Mouse (Mus musculus): ENCODE data around the gene Cass4. TPM values are rescaled to one million over a fixed set of nuclear protein-coding genes. Genes with fewer than 3 reads are reported as not detected.

Gene Cass4
- polyA plus RNA-seq, 1 experiment from 2014 or later: 0.27 TPM

- H3K9me3 ChIP-seq (ENCODE audit: control insufficient read depth, low read length): no peaks in the 10 kb centered on the region
- H3K4me2 ChIP-seq (replicated peaks): no peak overlapping the region
- no peaks in the 10 kb centered on the region for H3K36me3 ChIP-seq (replicated peaks; ENCODE audit: control insufficient read depth, insufficient read depth)
- ATAC-seq (ENCODE audit: low FRiP score) (no peak), DNase-seq (ENCODE audit: low spot score) (no peak)
- H3K27ac ChIP-seq: no peak overlapping the region
- H3K4me3 ChIP-seq (replicated peaks; ENCODE audit: low read length): no peak overlapping the region
- 0 out of 2 replicates have a peak, but pooled peaks cover 2% of the 10 kb centered on the region for H3K4me1 ChIP-seq (replicated peaks; ENCODE audit: control insufficient read depth, insufficient read depth, low read length)
- H3K27me3 ChIP-seq (ENCODE audit: control insufficient read depth, insufficient read depth, low read length): no peaks in the 10 kb centered on the region
- H3K9ac ChIP-seq: no peak overlapping the region
- WGBS: 41% methylated on average over 5 of the region's 5 CpGs
These were observed 20.3 kb downstream of the Cass4 start for GRCm38 (mm10) chr2:172413894-172414293.

- DNase-seq (ENCODE audit: low spot score): no peak
- no peak for ATAC-seq (ENCODE audit: low FRiP score)
- 63% methylated on average over 12 of the region's 12 CpGs for WGBS
These were observed 22.6 kb downstream of the Cass4 start for GRCm38 (mm10) chr2:172416218-172416617.

GRCm38 (mm10) chr2:172416876-172417275 is 23.3 kb downstream of the Cass4 start:
- 92% methylated on average over 5 of the region's 5 CpGs for WGBS
- no peaks in the 10 kb centered on the region for H3K27me3 ChIP-seq (ENCODE audit: control insufficient read depth, insufficient read depth, low read length)
- ATAC-seq (ENCODE audit: low FRiP score): no peak

More at GRCm38 (mm10) chr2:172416218-172416617, 22.6 kb downstream of the Cass4 start:
- Histone ChIP-seq H3K9ac (no peak overlapping the region), H3K4me2 (replicated peaks) (no peak overlapping the region), H3K4me1 (replicated peaks; ENCODE audit: control insufficient read depth, insufficient read depth, low read length) (0 out of 2 replicates have a peak, but pooled peaks cover 2% of the 10 kb centered on the region), H3K27ac (no peak overlapping the region), H3K27me3 (ENCODE audit: control insufficient read depth, insufficient read depth, low read length) (no peaks in the 10 kb centered on the region), H3K4me3 (replicated peaks; ENCODE audit: low read length) (no peak overlapping the region), H3K36me3 (replicated peaks; ENCODE audit: control insufficient read depth, insufficient read depth) (no peaks in the 10 kb centered on the region), H3K9me3 (ENCODE audit: control insufficient read depth, low read length) (no peaks in the 10 kb centered on the region)

GRCm38 (mm10) chr2:172418208-172418607 is 24.6 kb downstream of the Cass4 start:
- Histone ChIP-seq H3K4me1 (replicated peaks; ENCODE audit: control insufficient read depth, insufficient read depth, low read length) (no peaks in the 10 kb centered on the region), H3K4me2 (replicated peaks) (no peak overlapping the region), H3K4me3 (replicated peaks; ENCODE audit: low read length) (no peak overlapping the region), H3K36me3 (replicated peaks; ENCODE audit: control insufficient read depth, insufficient read depth) (no peaks in the 10 kb centered on the region), H3K9me3 (ENCODE audit: control insufficient read depth, low read length) (no peaks in the 10 kb centered on the region), H3K9ac (no peak overlapping the region), H3K27me3 (ENCODE audit: control insufficient read depth, insufficient read depth, low read length) (no peaks in the 10 kb centered on the region), H3K27ac (no peak overlapping the region)
- DNase-seq (ENCODE audit: low spot score) (no peak), ATAC-seq (ENCODE audit: low FRiP score) (no peak)
- 88% methylated on average over 5 of the region's 5 CpGs for WGBS

More at GRCm38 (mm10) chr2:172416876-172417275, 23.3 kb downstream of the Cass4 start:
- Histone ChIP-seq H3K9ac (no peak overlapping the region), H3K36me3 (replicated peaks; ENCODE audit: control insufficient read depth, insufficient read depth) (no peaks in the 10 kb centered on the region), H3K4me1 (replicated peaks; ENCODE audit: control insufficient read depth, insufficient read depth, low read length) (0 out of 2 replicates have a peak, but pooled peaks cover 2% of the 10 kb centered on the region), H3K9me3 (ENCODE audit: control insufficient read depth, low read length) (no peaks in the 10 kb centered on the region), H3K27ac (no peak overlapping the region), H3K4me2 (replicated peaks) (no peak overlapping the region), H3K4me3 (replicated peaks; ENCODE audit: low read length) (no peak overlapping the region)
- DNase-seq (ENCODE audit: low spot score): no peak

- H3K27me3 ChIP-seq (ENCODE audit: control insufficient read depth, insufficient read depth, low read length): no peaks in the 10 kb centered on the region
- H3K9me3 ChIP-seq (ENCODE audit: control insufficient read depth, low read length): no peaks in the 10 kb centered on the region
- no peak overlapping the region for H3K4me2 ChIP-seq (replicated peaks)
- no peak for DNase-seq (ENCODE audit: low spot score)
- no peak for ATAC-seq (ENCODE audit: low FRiP score)
- H3K9ac ChIP-seq: no peak overlapping the region
- H3K4me3 ChIP-seq (replicated peaks; ENCODE audit: low read length): no peak overlapping the region
- H3K4me1 ChIP-seq (replicated peaks; ENCODE audit: control insufficient read depth, insufficient read depth, low read length): no peaks in the 10 kb centered on the region
- H3K27ac ChIP-seq: no peak overlapping the region
- H3K36me3 ChIP-seq (replicated peaks; ENCODE audit: control insufficient read depth, insufficient read depth): no peaks in the 10 kb centered on the region
- 77% methylated on average over 1 of the region's 1 CpGs for WGBS
These were observed 37.0 kb downstream of the Cass4 start for GRCm38 (mm10) chr2:172430609-172431008.

- H3K9ac ChIP-seq: no peak overlapping the region
- WGBS: 58% methylated on average over 5 of the region's 5 CpGs
- H3K4me1 ChIP-seq (replicated peaks; ENCODE audit: control insufficient read depth, insufficient read depth, low read length): no peaks in the 10 kb centered on the region
- no peak overlapping the region for H3K27ac ChIP-seq
- no peaks in the 10 kb centered on the region for H3K36me3 ChIP-seq (replicated peaks; ENCODE audit: control insufficient read depth, insufficient read depth)
- no peak overlapping the region for H3K4me2 ChIP-seq (replicated peaks)
- H3K27me3 ChIP-seq (ENCODE audit: control insufficient read depth, insufficient read depth, low read length): no peaks in the 10 kb centered on the region
- no peak overlapping the region for H3K4me3 ChIP-seq (replicated peaks; ENCODE audit: low read length)
- no peaks in the 10 kb centered on the region for H3K9me3 ChIP-seq (ENCODE audit: control insufficient read depth, low read length)
- ATAC-seq (ENCODE audit: low FRiP score) (no peak), DNase-seq (ENCODE audit: low spot score) (no peak)
These were observed 40.2 kb downstream of the Cass4 start for GRCm38 (mm10) chr2:172433746-172434145.

GRCm38 (mm10) chr2:172437371-172437952 is 43.9 kb downstream of the Cass4 start:
- Histone ChIP-seq H3K9ac (no peak overlapping the region), H3K27ac (no peak overlapping the region), H3K36me3 (replicated peaks; ENCODE audit: control insufficient read depth, insufficient read depth) (no peaks in the 10 kb centered on the region), H3K4me3 (replicated peaks; ENCODE audit: low read length) (no peak overlapping the region), H3K27me3 (ENCODE audit: control insufficient read depth, insufficient read depth, low read length) (no peaks in the 10 kb centered on the region), H3K4me1 (replicated peaks; ENCODE audit: control insufficient read depth, insufficient read depth, low read length) (peaks cover 16% of the 10 kb centered on the region), H3K4me2 (replicated peaks) (no peak overlapping the region), H3K9me3 (ENCODE audit: control insufficient read depth, low read length) (no peaks in the 10 kb centered on the region)
- 71% methylated on average over 16 of the region's 16 CpGs for WGBS
- no peak for DNase-seq (ENCODE audit: low spot score)
- ATAC-seq (ENCODE audit: low FRiP score): no peak

- peak within 1 kb of the TSS; percentile 91 for H3K4me2 ChIP-seq (replicated peaks)
- 2% methylated on average over 35 of the region's 35 CpGs for WGBS
- H3K27ac ChIP-seq: peak within 1 kb of the TSS; percentile 55
- no peaks in the 10 kb centered on the region for H3K9me3 ChIP-seq (ENCODE audit: control insufficient read depth, low read length)
- peaks cover 16% of the 10 kb centered on the region for H3K4me1 ChIP-seq (replicated peaks; ENCODE audit: control insufficient read depth, insufficient read depth, low read length)
- peak within 1 kb of the TSS; percentile 75 for H3K4me3 ChIP-seq (replicated peaks; ENCODE audit: low read length)
- peak within 1 kb of the TSS; percentile 77 for H3K9ac ChIP-seq
- DNase-seq (ENCODE audit: low spot score) (peak; percentile 98), ATAC-seq (ENCODE audit: low FRiP score) (peak; percentile 98)
- H3K27me3 ChIP-seq (ENCODE audit: control insufficient read depth, insufficient read depth, low read length): no peaks in the 10 kb centered on the region
- H3K36me3 ChIP-seq (replicated peaks; ENCODE audit: control insufficient read depth, insufficient read depth): peaks cover 6% of the 10 kb centered on the region; the same call in 1 of the 2 replicates
These were observed 46.4 kb downstream of the Cass4 start, which contains the start of gene Rtf2 for GRCm38 (mm10) chr2:172439843-172440639. Rtf2 (plus strand) TSS chr2:172440556.

GRCm38 (mm10) chr2:172440640-172441005 is 47.0 kb downstream of the Cass4 start:
- Histone ChIP-seq H3K9ac (peak overlapping the region; percentile 77), H3K36me3 (replicated peaks; ENCODE audit: control insufficient read depth, insufficient read depth) (peaks cover 12% of the 10 kb centered on the region), H3K4me1 (replicated peaks; ENCODE audit: control insufficient read depth, insufficient read depth, low read length) (peaks cover 16% of the 10 kb centered on the region), H3K4me2 (replicated peaks) (peak overlapping the region; percentile 91), H3K9me3 (ENCODE audit: control insufficient read depth, low read length) (no peaks in the 10 kb centered on the region), H3K27ac (peak overlapping the region; percentile 23; the same call in 1 of the 2 replicates), H3K4me3 (replicated peaks; ENCODE audit: low read length) (peak overlapping the region; percentile 75), H3K27me3 (ENCODE audit: control insufficient read depth, insufficient read depth, low read length) (no peaks in the 10 kb centered on the region)
- under 1% methylated on average over 21 of the region's 21 CpGs for WGBS
- DNase-seq (ENCODE audit: low spot score) (no peak), ATAC-seq (ENCODE audit: low FRiP score) (peak; percentile 72; the same call in 1 of the 2 replicates)

Measured in hindbrain, embryonic 14.5 days (tissue).